Mouse (Mus musculus) urinary bladder, postnatal 25 days (tissue): ENCODE measurements around the gene Cpsf4l.
"Not testable (repeated sequence)": the region's sequence is repeated elsewhere in the genome, so short reads cannot be mapped to it uniquely, and the experiment has no call there.

ENCODE experiments used
- DNase-seq: peaks from one replicate; pipeline ENCODE4 v3.0.0; 2022; ENCODE audit warnings: low spot score

The Cpsf4l gene

GRCm38 (mm10) chr11:113666205-113666604 is 43.6 kb downstream of the Cpsf4l start:
- no peak for DNase-seq

DNA sequence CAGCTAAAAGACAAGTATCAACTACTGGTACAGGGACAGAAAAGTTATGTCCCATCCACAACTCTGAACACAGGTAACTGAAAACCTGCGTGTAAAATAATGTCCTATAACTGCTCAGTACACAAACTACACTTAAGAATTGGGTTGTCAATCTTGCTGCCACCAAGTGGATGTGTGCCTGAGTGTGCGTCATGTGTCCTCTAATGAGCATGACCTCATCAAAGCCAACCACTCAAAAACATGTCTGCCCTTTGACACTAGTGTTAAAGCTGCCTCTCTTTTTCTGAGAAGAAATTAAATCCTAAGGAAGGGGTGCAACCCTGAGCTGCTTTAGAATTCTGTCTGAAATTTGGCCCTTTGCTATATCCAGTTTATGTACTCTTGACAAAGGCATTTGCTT is 45.5 kb downstream of the Cpsf4l start:
- no peak for DNase-seq

DNA sequence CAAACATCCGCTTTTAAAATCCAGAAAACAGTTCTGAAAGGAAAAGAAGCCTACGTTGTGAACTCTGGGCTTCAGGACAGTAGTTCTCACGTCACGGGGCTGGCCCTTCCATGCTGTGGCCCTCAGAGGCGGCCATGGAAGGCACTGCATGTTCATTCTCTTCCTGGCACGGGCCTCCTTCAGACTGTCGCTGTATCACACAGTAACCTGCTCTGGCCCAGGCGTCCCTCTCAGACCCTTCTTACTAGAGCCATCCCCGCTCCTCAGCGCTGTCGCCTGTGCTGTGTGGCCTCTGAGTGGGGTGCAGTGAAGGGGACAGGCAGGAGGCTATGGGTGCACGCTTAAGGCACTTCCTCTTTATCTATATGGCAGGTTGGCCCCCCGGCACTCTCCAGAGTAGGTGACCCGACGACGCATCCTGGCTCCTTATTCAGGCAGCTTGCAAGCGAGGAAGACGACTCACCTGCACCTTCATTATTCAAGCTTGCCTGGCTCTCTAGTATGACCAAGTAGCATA is 47.9 kb downstream of the Cpsf4l start:
- DNase-seq = no peak

GRCm38 (mm10) chr11:113660940-113661339 is 48.9 kb downstream of the Cpsf4l start:
- no peak for DNase-seq

- DNase-seq = not testable (repeated sequence)
Observed at GRCm38 (mm10) chr11:113660213-113660612, 49.6 kb downstream of the Cpsf4l start.

- no peak for DNase-seq
Observed at GRCm38 (mm10) chr11:113658763-113659162, 51.1 kb downstream of the Cpsf4l start.

GRCm38 (mm10) chr11:113658319-113658718 is 51.5 kb downstream of the Cpsf4l start:
- no peak for DNase-seq

GRCm38 (mm10) chr11:113657221-113657620 is 52.6 kb downstream of the Cpsf4l start:
- DNase-seq = no peak

DNA sequence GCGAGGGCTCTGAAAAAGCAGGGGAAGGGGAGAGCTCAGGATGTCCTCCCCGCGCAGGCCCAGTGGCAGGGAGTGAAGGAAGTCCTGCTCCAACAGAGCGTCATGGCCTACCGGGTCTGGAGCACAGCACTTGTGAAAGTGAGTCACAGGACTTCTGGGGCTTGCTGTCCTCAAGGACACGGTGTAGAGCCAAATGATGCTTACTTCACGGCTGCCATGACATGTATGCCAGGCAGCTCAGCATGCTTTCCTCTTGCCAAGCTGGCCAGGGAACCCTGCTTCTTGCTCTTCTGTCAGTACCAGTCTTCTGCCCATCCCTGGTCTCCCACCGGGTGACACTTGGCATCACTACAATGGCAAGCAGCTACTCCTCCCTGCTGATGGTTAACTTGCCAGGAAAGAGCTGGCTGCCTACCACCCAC is 53.3 kb downstream of the Cpsf4l start:
- DNase-seq = no peak

DNA sequence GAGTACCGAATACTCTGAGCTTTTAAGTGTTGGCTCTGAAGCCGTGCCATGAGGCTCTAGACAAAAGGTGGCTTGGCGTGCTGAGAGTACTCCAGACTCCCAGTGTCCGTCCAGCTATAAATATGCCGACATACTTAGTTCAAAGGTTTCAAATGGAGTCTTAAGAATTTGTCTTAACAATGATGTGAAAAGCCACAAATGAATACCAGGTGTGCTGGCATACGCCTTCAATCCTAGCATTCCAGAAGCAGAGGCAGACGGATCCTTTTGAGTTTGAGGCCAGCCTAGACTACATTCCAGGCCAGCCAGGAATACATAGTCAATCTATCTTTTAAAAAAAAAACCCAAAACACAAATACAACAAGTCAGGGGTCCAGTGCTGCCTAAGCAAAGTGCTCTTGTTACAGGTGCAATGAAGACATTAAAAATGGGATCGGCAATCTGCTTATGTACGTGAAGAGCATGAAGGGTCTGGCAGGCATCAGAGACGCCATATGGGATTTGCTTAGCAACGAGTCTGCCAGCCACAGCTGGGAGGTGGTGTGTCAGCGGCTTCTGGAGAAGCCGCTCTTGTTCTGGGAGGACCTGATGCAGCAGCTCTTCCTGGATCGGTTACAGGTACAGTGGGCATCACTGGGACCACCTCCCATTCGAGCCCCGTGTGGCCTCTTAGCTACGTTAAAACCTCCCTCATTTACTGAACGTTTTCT is 55.1 kb downstream of the Cpsf4l start:
- DNase-seq = no peak

GRCm38 (mm10) chr11:113654105-113654504 is 55.7 kb downstream of the Cpsf4l start:
- no peak for DNase-seq

DNA sequence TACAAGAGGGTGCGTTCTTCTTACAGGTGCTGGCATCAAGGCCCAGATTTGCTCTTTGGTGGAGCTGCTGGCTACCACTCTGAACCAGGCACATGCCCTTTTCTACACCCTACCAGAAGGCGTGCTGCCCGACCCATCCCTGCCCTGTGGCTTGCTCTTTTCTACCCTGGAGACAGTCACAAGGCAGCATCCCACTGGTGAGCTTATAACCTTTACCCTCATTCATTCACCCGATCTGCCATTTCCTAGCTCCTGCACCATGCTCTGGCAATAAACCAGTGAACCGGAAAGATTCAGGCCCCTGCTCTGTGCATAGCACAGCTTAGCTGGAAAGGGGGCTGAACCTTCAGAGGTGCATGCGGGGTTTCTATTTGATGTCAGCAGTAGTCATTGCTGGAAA is 57.3 kb downstream of the Cpsf4l start:
- DNase-seq = no peak

DNA sequence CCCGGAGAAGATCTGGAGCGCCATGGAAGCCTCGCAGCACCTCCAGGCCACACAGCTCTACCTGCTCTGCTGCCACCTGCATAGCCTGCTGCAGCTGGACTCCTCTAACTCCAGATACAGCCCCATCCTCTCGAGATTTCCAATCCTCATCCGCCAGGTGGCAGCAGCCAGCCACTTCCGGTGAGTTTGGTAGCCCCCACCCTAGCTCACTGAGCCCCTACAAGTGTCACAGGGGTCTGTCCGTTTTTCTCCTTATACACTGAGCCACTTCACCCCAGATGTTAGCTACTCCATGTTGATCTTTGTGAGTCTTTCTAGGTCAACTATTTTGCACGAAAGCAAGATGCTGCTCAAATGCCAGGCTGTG is 57.9 kb downstream of the Cpsf4l start:
- no peak for DNase-seq

GRCm38 (mm10) chr11:113651206-113651906 is 58.5 kb downstream of the Cpsf4l start:
- DNase-seq = no peak

- peak; percentile 62 for DNase-seq
Observed at GRCm38 (mm10) chr11:113649353-113650210, 60.2 kb downstream of the Cpsf4l start, which contains the start of gene Slc39a11. Gene Slc39a11 (minus strand): TSS chr11:113650079.

- no peak for DNase-seq
Observed at GRCm38 (mm10) chr11:113648690-113649352, 61.0 kb downstream of the Cpsf4l start, which contains the start of gene Cog1. Gene Cog1 (plus strand): TSS chr11:113649169.
